Mouse (Mus musculus) ES-Bruce4 (cell line): ENCODE data around the gene Mrps2.

ENCODE experiments used
- CTCF ChIP-seq: IDR thresholded peaks from one replicate; pipeline ENCODE4 v1.8.1; 2011; ENCODE audit warnings: low read depth, low read length
- EP300 ChIP-seq: IDR thresholded peaks from 2 replicates; pipeline ENCODE4 v1.6.1; 2011; ENCODE audit warnings: low read depth, low read length; ENCODE audit not compliant: insufficient read depth
- POLR2A ChIP-seq: IDR thresholded peaks from one replicate; pipeline ENCODE4 v1.8.1; 2011; ENCODE audit warnings: low read length; ENCODE audit not compliant: insufficient read depth

DNA sequence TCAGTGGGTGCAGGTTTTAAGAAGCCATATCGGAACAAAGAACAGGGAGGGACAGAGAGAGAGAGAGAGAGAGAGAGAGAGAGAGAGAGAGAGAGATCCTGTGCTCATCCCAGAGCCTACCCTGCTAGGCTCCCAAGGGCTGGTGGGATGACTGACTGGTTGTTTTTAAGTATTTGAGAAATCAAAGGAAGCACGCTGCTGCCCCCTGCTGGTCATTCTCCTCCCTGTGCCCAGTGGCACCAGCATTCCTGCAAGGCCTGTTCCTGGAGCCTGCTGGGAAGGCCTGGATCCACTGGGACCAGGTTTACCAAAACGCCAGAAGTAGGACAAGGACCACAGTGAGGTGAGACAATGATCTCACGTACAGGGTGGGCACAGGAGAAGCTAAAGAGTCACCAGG, 48.0 kb upstream of the Mrps2 start:
- TF ChIP-seq CTCF = peak; percentile 96
- TF ChIP-seq EP300 = no peak
- no peak for TF ChIP-seq POLR2A
